Mouse (Mus musculus) lung, postnatal 0 days (tissue): Measurements from ENCODE around the gene Hba-a2.

Experiments
- CTCF ChIP-seq: IDR thresholded peaks from 2 replicates; pipeline ENCODE4 v1.5.1; 2016; ENCODE audit warnings: antibody characterized with exemption, mild to moderate bottlenecking
- EP300 ChIP-seq: IDR thresholded peaks from 2 replicates; pipeline ENCODE4 v1.6.1; 2016; ENCODE audit warnings: antibody characterized with exemption, mild to moderate bottlenecking, control low read depth

DNA sequence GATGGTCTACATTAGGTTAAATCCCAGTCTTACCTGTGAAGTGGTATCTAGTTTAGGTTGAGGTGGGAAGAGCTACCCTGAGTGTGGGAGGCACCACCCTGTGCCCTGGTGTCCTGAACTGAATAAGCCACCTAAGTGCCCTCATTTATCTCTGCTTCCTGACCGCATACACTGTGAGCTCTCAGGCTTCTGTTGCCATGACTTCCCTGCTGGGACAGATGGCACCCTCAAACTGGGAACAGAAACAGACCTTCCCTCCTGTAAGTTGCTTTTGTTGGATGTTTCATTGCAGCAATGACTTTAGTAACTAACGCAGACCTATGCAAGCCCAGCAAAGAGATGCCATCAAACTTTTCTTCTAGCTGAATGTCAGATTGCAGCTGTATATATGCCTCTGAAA, 36.9 kb downstream of the Hba-a2 start:
- TF ChIP-seq CTCF (no peak), EP300 (no peak)
